Mouse (Mus musculus) ES-E14 (cell line): Measurements from ENCODE around the gene Irak2. TPM values are rescaled to one million over a fixed set of nuclear protein-coding genes. Genes with fewer than 3 reads are reported as not detected.

Experiments used
- DNase-seq: peaks from one replicate; pipeline ENCODE4 v3.0.0-alpha.2; 2013; ENCODE audit warnings: low read depth, low spot score
- H3K27ac ChIP-seq: 2 replicates; pipeline ENCODE4 v1.5.1; 2012; ENCODE audit warnings: low read depth, mild to moderate bottlenecking, low read length, moderate library complexity, mixed read lengths; ENCODE audit not compliant: poor library complexity, insufficient read depth, severe bottlenecking
- H3K36me3 ChIP-seq: 2 replicates; pipeline ENCODE4 v1.6.1; 2012; ENCODE audit warnings: mild to moderate bottlenecking, low read length, moderate library complexity, mixed read lengths; ENCODE audit not compliant: control insufficient read depth, poor library complexity, insufficient read depth, severe bottlenecking
- H3K4me1 ChIP-seq, 2 experiments: fragments of 150-350 bp in 1 of 2; sonication (generic) in 1 of 2; 2 replicates each; pipeline ENCODE4 v1.6.1; 2012; ENCODE audit warnings: low read length in 2 of 2, mild to moderate bottlenecking in 1 of 2, mixed read lengths in 1 of 2; ENCODE audit not compliant: control insufficient read depth in 2 of 2, insufficient read depth in 2 of 2, poor library complexity in 1 of 2
- H3K4me3 ChIP-seq, 2 experiments: fragments of 150-350 bp in 1 of 2; sonication (generic) in 1 of 2; 2 replicates each; pipeline ENCODE4 v1.5.1; 2012; ENCODE audit warnings: low read length in 2 of 2, low read depth in 1 of 2, mild to moderate bottlenecking in 1 of 2, mixed read lengths in 1 of 2; ENCODE audit not compliant: insufficient read depth in 1 of 2, poor library complexity in 1 of 2, severe bottlenecking in 1 of 2
- H3K9ac ChIP-seq: 2 replicates; pipeline ENCODE4 v1.6.1; 2012; ENCODE audit warnings: low read depth, mild to moderate bottlenecking, low read length, mixed read lengths; ENCODE audit not compliant: poor library complexity, insufficient read depth, severe bottlenecking
- H3K9me3 ChIP-seq: fragments of 150-350 bp; sonication (generic); 2 replicates; pipeline ENCODE4 v1.6.1; 2012; ENCODE audit warnings: low read depth, mild to moderate bottlenecking, low read length; ENCODE audit not compliant: control insufficient read depth, insufficient read depth
- CHD2 ChIP-seq: IDR thresholded peaks from 2 replicates; pipeline ENCODE4 v1.6.1; 2014; ENCODE audit warnings: mild to moderate bottlenecking, low read depth, low read length, inconsistent platforms
- HCFC1 ChIP-seq: IDR thresholded peaks from 2 replicates; pipeline ENCODE4 v1.6.1; 2012; ENCODE audit warnings: low read length, inconsistent platforms, borderline replicate concordance; ENCODE audit not compliant: insufficient read depth
- MAFK ChIP-seq: IDR thresholded peaks from 2 replicates; pipeline ENCODE4 v1.6.1; 2014; ENCODE audit warnings: mild to moderate bottlenecking, low read depth, low read length, inconsistent platforms; ENCODE audit not compliant: insufficient read depth
- ZC3H11A ChIP-seq: IDR thresholded peaks from 2 replicates; pipeline ENCODE4 v1.6.1; 2012; ENCODE audit warnings: low read depth, mild to moderate bottlenecking, inconsistent platforms, low read length, borderline replicate concordance
- ZNF384 ChIP-seq: IDR thresholded peaks from 2 replicates; pipeline ENCODE4 v1.6.1; 2012; ENCODE audit warnings: low read depth, low read length, inconsistent platforms
- in situ Hi-C, 2 experiments: fragments of 600-800 bp; cut with MboI; formaldehyde crosslinking; loops; one replicate each; pipeline ENCODE4 v1.15.1; 2025; ENCODE audit warnings: low sequenced_read_pairs in 2 of 2, inconsistent platforms in 1 of 2; ENCODE audit not compliant: unreplicated experiment in 2 of 2
- total RNA-seq: library from RNA; depleted of rRNA; stranded (reverse); fragments of 300-350 nt; gene quantifications from 2 replicates; pipeline ENCODE4 v1.2.3, GENCODE M21; 2012

The Irak2 gene
- total RNA-seq, 1 experiment: 22.0 TPM

DNA sequence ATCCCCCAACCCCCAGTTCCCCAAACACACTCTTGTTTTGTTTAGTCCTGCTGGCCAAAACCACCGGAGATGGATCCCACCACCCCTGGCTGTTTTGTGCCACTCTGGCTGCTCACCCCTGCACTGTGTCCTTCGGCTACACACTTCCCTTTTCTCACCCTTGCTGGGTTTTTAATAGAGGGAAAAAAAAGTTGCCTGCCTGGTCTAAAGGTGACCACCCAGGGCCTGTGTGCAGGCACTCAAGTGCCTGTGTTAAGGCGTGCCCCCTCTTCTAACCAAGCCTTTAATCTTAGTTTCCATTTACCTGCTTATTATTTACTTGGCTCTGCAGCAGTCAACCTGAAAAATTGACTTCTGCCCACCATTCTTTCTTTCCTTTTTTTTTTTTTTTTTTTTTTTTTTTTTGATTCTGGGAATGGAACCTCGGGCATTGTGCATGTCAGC is 12.0 kb downstream of the Irak2 start:
- Histone ChIP-seq H3K9me3 (no peaks in the 10 kb centered on the region), H3K27ac (no peak overlapping the region), H3K4me1 (peaks cover 1 to 16% of the 10 kb centered on the region in 2 experiments; a peak in 2 of 4 replicates), H3K4me3 (no peak overlapping the region), H3K9ac (no peak overlapping the region), H3K36me3 (no peaks in the 10 kb centered on the region)
- DNase-seq: no peak
- TF ChIP-seq ZNF384 (0 out of 2 replicates have a peak, but pooled peaks have one; percentile 26), MAFK (no peak)
- in situ Hi-C loops: no loop called here

DNA sequence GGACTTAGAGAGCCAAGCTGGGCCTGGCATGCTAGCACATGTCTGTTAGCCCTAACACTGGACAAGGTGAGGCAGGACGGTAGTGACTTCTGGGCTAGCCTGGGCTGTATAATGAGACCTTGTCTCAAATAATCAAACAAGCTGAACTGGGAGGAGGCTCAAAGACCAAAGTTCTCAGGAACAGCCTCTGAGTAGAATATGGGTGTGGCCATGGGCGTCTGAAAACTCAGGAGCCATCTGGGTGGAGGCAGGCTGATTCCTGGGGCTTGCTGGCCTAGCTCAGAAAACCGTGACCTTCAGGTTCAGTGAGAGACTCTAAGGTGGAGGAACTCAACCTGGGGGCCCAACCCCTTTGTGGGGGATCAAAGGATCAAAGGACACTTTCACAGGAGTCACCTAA is 13.4 kb downstream of the Irak2 start:
- DNase-seq: no peak
- in situ Hi-C loops: no loop called here
- peaks cover 1 to 17% of the 10 kb centered on the region in 2 experiments; a peak in 2 of 4 replicates for H3K4me1 ChIP-seq
- no peak overlapping the region for H3K27ac ChIP-seq
- no peaks in the 10 kb centered on the region for H3K36me3 ChIP-seq
- H3K9me3 ChIP-seq: no peaks in the 10 kb centered on the region
- H3K4me3 ChIP-seq: no peak overlapping the region
- no peak overlapping the region for H3K9ac ChIP-seq
- TF ChIP-seq HCFC1 (no peak), CHD2 (no peak), MAFK (no peak), ZC3H11A (no peak), ZNF384 (no peak)

- no peak for DNase-seq
- no peak overlapping the region for H3K9ac ChIP-seq
- in situ Hi-C loops: no loop called here
- H3K9me3 ChIP-seq: no peaks in the 10 kb centered on the region
- H3K27ac ChIP-seq: no peak overlapping the region
- peaks cover 1 to 20% of the 10 kb centered on the region in 2 experiments; a peak in 2 of 4 replicates for H3K4me1 ChIP-seq
- no peaks in the 10 kb centered on the region for H3K36me3 ChIP-seq
- no peak for TF ChIP-seq ZC3H11A
- no peak for TF ChIP-seq HCFC1
- TF ChIP-seq ZNF384: no peak
- TF ChIP-seq CHD2: no peak
- no peak for TF ChIP-seq MAFK
- H3K4me3 ChIP-seq: no peak overlapping the region
These were observed 15.3 kb downstream of the Irak2 start for GRCm38 (mm10) chr6:113653551-113653950.

DNA sequence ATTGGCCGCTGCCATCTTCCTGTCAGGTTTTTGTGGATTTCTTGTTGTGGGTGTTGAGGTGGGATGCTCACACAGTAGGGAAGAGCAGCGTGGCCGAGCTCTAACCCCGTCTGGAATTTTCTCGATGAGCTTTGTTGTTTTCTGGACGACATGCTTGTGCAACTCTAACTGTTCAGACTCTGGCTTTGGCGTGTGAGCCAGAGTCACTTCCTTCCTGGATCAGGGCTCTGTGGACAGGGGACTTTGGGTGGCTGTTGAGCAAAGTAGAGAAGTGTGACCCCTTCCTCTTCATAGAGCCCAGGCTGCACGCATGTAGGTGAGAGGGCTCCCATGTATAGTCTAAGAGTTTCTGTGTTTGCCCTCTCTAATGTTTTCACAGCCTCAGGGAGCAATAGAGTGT is 15.8 kb downstream of the Irak2 start:
- Histone ChIP-seq H3K4me3 (no peak overlapping the region), H3K9ac (no peak overlapping the region), H3K9me3 (no peaks in the 10 kb centered on the region), H3K27ac (no peak overlapping the region), H3K36me3 (no peaks in the 10 kb centered on the region), H3K4me1 (peaks cover 1 to 21% of the 10 kb centered on the region in 2 experiments; a peak in 2 of 4 replicates)
- TF ChIP-seq CHD2 (no peak), ZNF384 (no peak), ZC3H11A (no peak), HCFC1 (no peak), MAFK (no peak)
- in situ Hi-C loops: no loop called here
- no peak for DNase-seq
